Mouse (Mus musculus): Measurements from ENCODE around the gene Adamts7. TPM values are rescaled to one million over a fixed set of nuclear protein-coding genes. Genes with fewer than 3 reads are reported as not detected.
A peak's percentile ranks its signal among the peaks of the same experiment; 100 is the strongest.

Gene Adamts7
- polyA plus RNA-seq, 1 experiment from 2014 or later = 15.2 TPM

GRCm38 (mm10) chr9:90242291-90242690, 79.4 kb downstream of the Adamts7 start:
- H3K27ac ChIP-seq (ENCODE audit: low read length) = peak overlapping the region; percentile 49; the same call in 1 of the 2 replicates
- WGBS = 84% methylated on average over 6 of the region's 6 CpGs

GRCm38 (mm10) chr9:90242855-90243254, 80.0 kb downstream of the Adamts7 start:
- peaks cover 9% of the 10 kb centered on the region for H3K36me3 ChIP-seq (ENCODE audit: control insufficient read depth, insufficient read depth, low read length)
- H3K27ac ChIP-seq (ENCODE audit: low read length) = no peak overlapping the region
- 75% methylated on average over 7 of the region's 7 CpGs for WGBS
- 0 out of 2 replicates have a peak overlapping the region, but pooled peaks have one; percentile 16 for H3K9ac ChIP-seq (ENCODE audit: low read length)
- ATAC-seq (ENCODE audit: insufficient read depth, low FRiP score) = peak; percentile 15; the same call in 1 of the 2 replicates
- H3K27me3 ChIP-seq (ENCODE audit: control insufficient read depth, insufficient read depth, low read length) = no peaks in the 10 kb centered on the region
- H3K4me1 ChIP-seq (ENCODE audit: control insufficient read depth, insufficient read depth, low read length) = peaks cover 6% of the 10 kb centered on the region; the same call in 1 of the 2 replicates
- H3K9me3 ChIP-seq (replicated peaks; ENCODE audit: control insufficient read depth, low read length) = no peaks in the 10 kb centered on the region
- H3K4me3 ChIP-seq (replicated peaks; ENCODE audit: low read length) = no peak overlapping the region
- no peak overlapping the region for H3K4me2 ChIP-seq (ENCODE audit: low read depth, low read length)

More at GRCm38 (mm10) chr9:90242291-90242690, 79.4 kb downstream of the Adamts7 start:
- peaks cover 6% of the 10 kb centered on the region; the same call in 1 of the 2 replicates for H3K4me1 ChIP-seq (ENCODE audit: control insufficient read depth, insufficient read depth, low read length)
- no peaks in the 10 kb centered on the region for H3K9me3 ChIP-seq (replicated peaks; ENCODE audit: control insufficient read depth, low read length)
- peaks cover 9% of the 10 kb centered on the region for H3K36me3 ChIP-seq (ENCODE audit: control insufficient read depth, insufficient read depth, low read length)
- no peak overlapping the region for H3K4me3 ChIP-seq (replicated peaks; ENCODE audit: low read length)
- H3K27me3 ChIP-seq (ENCODE audit: control insufficient read depth, insufficient read depth, low read length) = no peaks in the 10 kb centered on the region
- no peak overlapping the region for H3K9ac ChIP-seq (ENCODE audit: low read length)
- ATAC-seq (ENCODE audit: insufficient read depth, low FRiP score) = no peak
- no peak overlapping the region for H3K4me2 ChIP-seq (ENCODE audit: low read depth, low read length)

- Histone ChIP-seq H3K27me3 (ENCODE audit: control insufficient read depth, insufficient read depth, low read length) (no peaks in the 10 kb centered on the region), H3K27ac (ENCODE audit: low read length) (no peak overlapping the region), H3K9me3 (replicated peaks; ENCODE audit: control insufficient read depth, low read length) (no peaks in the 10 kb centered on the region), H3K9ac (ENCODE audit: low read length) (no peak overlapping the region), H3K4me2 (ENCODE audit: low read depth, low read length) (no peak overlapping the region), H3K4me1 (ENCODE audit: control insufficient read depth, insufficient read depth, low read length) (peaks cover 6% of the 10 kb centered on the region; the same call in 1 of the 2 replicates), H3K4me3 (replicated peaks; ENCODE audit: low read length) (no peak overlapping the region), H3K36me3 (ENCODE audit: control insufficient read depth, insufficient read depth, low read length) (peaks cover 7% of the 10 kb centered on the region; the same call in 1 of the 2 replicates)
- WGBS = 87% methylated on average over 15 of the region's 15 CpGs
- ATAC-seq (ENCODE audit: insufficient read depth, low FRiP score) = no peak
Observed at GRCm38 (mm10) chr9:90244301-90245151, 81.7 kb downstream of the Adamts7 start.

- peaks cover 9% of the 10 kb centered on the region; the same call in 1 of the 2 replicates for H3K4me1 ChIP-seq (ENCODE audit: control insufficient read depth, insufficient read depth, low read length)
- H3K36me3 ChIP-seq (ENCODE audit: control insufficient read depth, insufficient read depth, low read length) = peaks cover under 1% of the 10 kb centered on the region; the same call in 1 of the 2 replicates
- H3K9me3 ChIP-seq (replicated peaks; ENCODE audit: control insufficient read depth, low read length) = no peaks in the 10 kb centered on the region
- H3K4me3 ChIP-seq (replicated peaks; ENCODE audit: low read length) = no peak overlapping the region
- no peak overlapping the region for H3K9ac ChIP-seq (ENCODE audit: low read length)
- H3K27me3 ChIP-seq (ENCODE audit: control insufficient read depth, insufficient read depth, low read length) = no peaks in the 10 kb centered on the region
- no peak overlapping the region for H3K4me2 ChIP-seq (ENCODE audit: low read depth, low read length)
- H3K27ac ChIP-seq (ENCODE audit: low read length) = no peak overlapping the region
- no peak for ATAC-seq (ENCODE audit: insufficient read depth, low FRiP score)
- WGBS = 86% methylated on average over 6 of the region's 6 CpGs
Observed at GRCm38 (mm10) chr9:90245206-90245605, 82.3 kb downstream of the Adamts7 start.

GRCm38 (mm10) chr9:90245781-90246180, 82.9 kb downstream of the Adamts7 start:
- no peak overlapping the region for H3K4me2 ChIP-seq (ENCODE audit: low read depth, low read length)
- H3K9me3 ChIP-seq (replicated peaks; ENCODE audit: control insufficient read depth, low read length) = no peaks in the 10 kb centered on the region
- WGBS = 86% methylated on average over 5 of the region's 5 CpGs
- no peak for ATAC-seq (ENCODE audit: insufficient read depth, low FRiP score)
- no peaks in the 10 kb centered on the region; the same call in 1 of the 2 replicates for H3K36me3 ChIP-seq (ENCODE audit: control insufficient read depth, insufficient read depth, low read length)
- H3K4me3 ChIP-seq (replicated peaks; ENCODE audit: low read length) = no peak overlapping the region
- H3K4me1 ChIP-seq (ENCODE audit: control insufficient read depth, insufficient read depth, low read length) = peaks cover 13% of the 10 kb centered on the region; the same call in 1 of the 2 replicates
- no peaks in the 10 kb centered on the region for H3K27me3 ChIP-seq (ENCODE audit: control insufficient read depth, insufficient read depth, low read length)
- no peak overlapping the region for H3K27ac ChIP-seq (ENCODE audit: low read length)
- no peak overlapping the region for H3K9ac ChIP-seq (ENCODE audit: low read length)

- no peaks in the 10 kb centered on the region for H3K27me3 ChIP-seq (ENCODE audit: control insufficient read depth, insufficient read depth, low read length)
- H3K9me3 ChIP-seq (replicated peaks; ENCODE audit: control insufficient read depth, low read length) = no peaks in the 10 kb centered on the region
- H3K9ac ChIP-seq (ENCODE audit: low read length) = no peak overlapping the region
- no peak overlapping the region for H3K27ac ChIP-seq (ENCODE audit: low read length)
- H3K4me2 ChIP-seq (ENCODE audit: low read depth, low read length) = no peak overlapping the region
- H3K4me3 ChIP-seq (replicated peaks; ENCODE audit: low read length) = no peak overlapping the region
- H3K36me3 ChIP-seq (ENCODE audit: control insufficient read depth, insufficient read depth, low read length) = no peaks in the 10 kb centered on the region; the same call in 1 of the 2 replicates
- no peak for ATAC-seq (ENCODE audit: insufficient read depth, low FRiP score)
- WGBS = 76% methylated on average over 7 of the region's 7 CpGs
- peaks cover 9% of the 10 kb centered on the region; the same call in 1 of the 2 replicates for H3K4me1 ChIP-seq (ENCODE audit: control insufficient read depth, insufficient read depth, low read length)
Observed at GRCm38 (mm10) chr9:90247316-90247715, 84.4 kb downstream of the Adamts7 start.

GRCm38 (mm10) chr9:90248326-90248725, 85.5 kb downstream of the Adamts7 start:
- Histone ChIP-seq H3K4me2 (ENCODE audit: low read depth, low read length) (no peak overlapping the region), H3K4me1 (ENCODE audit: control insufficient read depth, insufficient read depth, low read length) (peaks cover 6% of the 10 kb centered on the region; the same call in 1 of the 2 replicates), H3K27ac (ENCODE audit: low read length) (no peak overlapping the region), H3K9me3 (replicated peaks; ENCODE audit: control insufficient read depth, low read length) (no peaks in the 10 kb centered on the region), H3K4me3 (replicated peaks; ENCODE audit: low read length) (no peak overlapping the region), H3K36me3 (ENCODE audit: control insufficient read depth, insufficient read depth, low read length) (no peaks in the 10 kb centered on the region; the same call in 1 of the 2 replicates), H3K9ac (ENCODE audit: low read length) (no peak overlapping the region), H3K27me3 (ENCODE audit: control insufficient read depth, insufficient read depth, low read length) (no peaks in the 10 kb centered on the region)
- no peak for ATAC-seq (ENCODE audit: insufficient read depth, low FRiP score)
- 78% methylated on average over 7 of the region's 7 CpGs for WGBS

GRCm38 (mm10) chr9:90249036-90249435, 86.2 kb downstream of the Adamts7 start:
- Histone ChIP-seq H3K27me3 (ENCODE audit: control insufficient read depth, insufficient read depth, low read length) (no peaks in the 10 kb centered on the region), H3K36me3 (ENCODE audit: control insufficient read depth, insufficient read depth, low read length) (no peaks in the 10 kb centered on the region; the same call in 1 of the 2 replicates), H3K4me2 (ENCODE audit: low read depth, low read length) (no peak overlapping the region), H3K27ac (ENCODE audit: low read length) (peak overlapping the region; percentile 58), H3K4me1 (ENCODE audit: control insufficient read depth, insufficient read depth, low read length) (peaks cover 6% of the 10 kb centered on the region; the same call in 1 of the 2 replicates), H3K4me3 (replicated peaks; ENCODE audit: low read length) (no peak overlapping the region), H3K9ac (ENCODE audit: low read length) (no peak overlapping the region), H3K9me3 (replicated peaks; ENCODE audit: control insufficient read depth, low read length) (no peaks in the 10 kb centered on the region)
- ATAC-seq (ENCODE audit: insufficient read depth, low FRiP score) = no peak
- 74% methylated on average over 2 of the region's 2 CpGs for WGBS

All from stomach, embryonic 16.5 days (tissue).